Mouse (Mus musculus): ENCODE data around the gene Hist1h3e. TPM values are rescaled to one million over a fixed set of nuclear protein-coding genes. Genes with fewer than 3 reads are reported as not detected.
A peak's percentile ranks its signal among the peaks of the same experiment; 100 is the strongest.
"Not testable (repeated sequence)": the region's sequence is repeated elsewhere in the genome, so short reads cannot be mapped to it uniquely, and the experiment has no call there.

Gene Hist1h3e
- polyA plus RNA-seq, 1 experiment: 245 TPM

DNA sequence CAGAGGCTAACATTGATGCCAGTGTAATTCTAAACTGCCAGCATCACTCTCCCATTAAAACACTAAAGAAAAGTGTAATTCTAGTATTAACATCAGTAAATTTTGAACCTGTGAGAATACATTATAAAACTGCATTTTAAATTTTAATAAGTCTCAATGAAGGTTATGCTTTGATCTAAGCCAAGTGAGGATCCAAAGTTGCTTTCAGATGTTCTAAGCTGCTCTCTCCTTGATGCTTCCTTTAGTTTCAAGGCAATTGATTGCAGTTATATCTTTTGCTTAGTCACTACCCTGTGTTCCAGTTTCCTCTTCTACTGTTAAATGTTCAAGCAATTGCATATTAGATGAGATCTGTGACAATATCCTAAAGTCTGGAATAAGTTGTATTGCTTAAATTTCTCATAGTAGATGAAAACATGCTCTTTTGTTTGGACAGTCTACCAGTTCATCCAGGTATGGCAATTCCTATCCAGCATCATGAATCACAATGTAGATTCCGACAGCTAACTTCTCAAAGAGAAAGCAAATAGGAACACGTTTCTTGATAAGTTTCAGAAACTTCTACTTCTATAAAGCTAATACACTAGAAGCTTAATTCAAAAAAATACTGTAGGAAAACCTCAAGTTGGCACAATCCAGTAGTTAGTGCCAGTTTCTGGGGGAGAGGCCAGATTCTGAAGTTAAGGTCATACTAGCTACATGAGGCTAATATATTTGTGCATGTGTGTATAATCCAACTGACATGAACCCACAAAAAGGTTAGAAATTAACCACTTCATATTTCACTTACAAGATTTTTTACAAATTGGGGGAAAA is 10.3 kb upstream of the Hist1h3e start:
- Histone ChIP-seq H3K27me3 (ENCODE audit: control insufficient read depth, insufficient read depth, low read length) (no peaks in the 10 kb centered on the region), H3K27ac (ENCODE audit: control insufficient read depth, insufficient read depth, low read length) (no peak overlapping the region), H3K4me1 (replicated peaks; ENCODE audit: control insufficient read depth, insufficient read depth, low read length) (peaks cover 3% of the 10 kb centered on the region), H3K36me3 (ENCODE audit: control insufficient read depth, insufficient read depth, low read length) (no peaks in the 10 kb centered on the region), H3K4me3 (ENCODE audit: control insufficient read depth, insufficient read depth, low read length) (no peak overlapping the region)
- no peak for DNase-seq
- TF ChIP-seq CTCF (IDR thresholded peaks at IDR 0.05; ENCODE audit: borderline replicate concordance, control insufficient read depth, extremely low read depth, insufficient read depth, low read length, poor library complexity) (no peak), POLR2A (IDR thresholded peaks at IDR 0.05; ENCODE audit: control insufficient read depth, extremely low read depth, insufficient read depth, low read length, poor library complexity) (no peak)
- WGBS: 31% methylated on average over 2 of the region's 2 CpGs

DNA sequence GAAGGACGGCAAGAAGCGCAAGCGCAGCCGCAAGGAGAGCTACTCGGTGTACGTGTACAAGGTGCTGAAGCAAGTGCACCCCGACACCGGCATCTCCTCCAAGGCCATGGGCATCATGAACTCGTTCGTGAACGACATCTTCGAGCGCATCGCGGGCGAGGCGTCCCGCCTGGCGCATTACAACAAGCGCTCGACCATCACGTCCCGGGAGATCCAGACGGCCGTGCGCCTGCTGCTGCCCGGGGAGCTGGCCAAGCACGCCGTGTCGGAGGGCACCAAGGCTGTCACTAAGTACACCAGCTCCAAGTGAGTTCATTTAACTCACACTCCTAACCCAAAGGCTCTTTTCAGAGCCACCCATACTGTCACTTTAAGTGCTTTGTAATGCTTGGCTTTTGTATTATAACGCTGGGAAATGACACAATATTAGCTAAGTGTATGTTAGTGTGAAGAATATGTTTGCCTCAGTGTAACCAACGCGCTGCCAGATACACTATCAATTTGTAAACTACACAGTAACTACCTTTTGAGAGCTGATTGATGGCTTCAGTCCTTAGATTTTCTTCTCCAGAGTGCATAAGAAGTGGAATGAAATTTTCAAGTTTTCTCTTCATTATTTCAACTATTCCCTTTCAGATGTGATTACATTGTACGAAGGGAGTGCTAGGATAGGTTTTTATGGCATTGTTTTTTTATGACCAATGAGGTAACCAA is 9.5 kb upstream of the Hist1h3e start:
- under 1% methylated on average over 19 of the region's 34 CpGs for WGBS
- peak overlapping the region; percentile 45 for H3K4me3 ChIP-seq (ENCODE audit: control insufficient read depth, insufficient read depth, low read length)
- H3K4me1 ChIP-seq (replicated peaks; ENCODE audit: control insufficient read depth, insufficient read depth, low read length); DNase-seq; H3K36me3 ChIP-seq (ENCODE audit: control insufficient read depth, insufficient read depth, low read length); H3K27me3 ChIP-seq (ENCODE audit: control insufficient read depth, insufficient read depth, low read length): not testable (repeated sequence)
- peak overlapping the region; percentile 82 for H3K27ac ChIP-seq (ENCODE audit: control insufficient read depth, insufficient read depth, low read length)

DNA sequence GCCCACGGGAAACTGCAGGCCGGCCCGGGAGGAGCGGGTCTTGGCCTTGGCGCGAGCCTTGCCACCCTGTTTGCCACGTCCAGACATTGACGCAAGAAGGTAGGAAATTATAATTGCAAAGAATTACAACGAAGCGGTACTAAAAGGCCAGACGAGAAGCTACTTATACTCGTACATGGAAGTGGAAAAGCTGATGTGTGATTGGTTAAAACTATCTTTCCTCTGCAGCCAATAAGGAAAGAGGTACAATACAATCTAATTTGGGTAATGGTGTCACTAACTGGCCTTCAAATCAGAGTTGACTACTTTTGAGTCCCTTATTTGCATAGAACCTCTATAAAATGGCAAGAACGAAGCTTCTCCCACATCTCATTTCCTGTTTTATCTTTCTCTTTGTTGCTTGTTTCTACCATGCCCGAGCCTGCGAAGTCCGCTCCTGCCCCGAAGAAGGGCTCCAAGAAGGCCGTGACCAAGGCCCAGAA is 8.9 kb upstream of the Hist1h3e start, which contains the start of the genes Hist1h2ae and Hist1h2bg:
TSS of gene Hist1h2ae (minus strand) at position 199 of the 482 bp plus-strand sequence.
TSS of gene Hist1h2bg (plus strand) at position 375 of the 482 bp plus-strand sequence.
- peaks cover 3% of the 10 kb centered on the region for H3K4me1 ChIP-seq (replicated peaks; ENCODE audit: control insufficient read depth, insufficient read depth, low read length)
- DNase-seq: peak; percentile 76
- H3K27me3 ChIP-seq (ENCODE audit: control insufficient read depth, insufficient read depth, low read length): no peaks in the 10 kb centered on the region
- H3K36me3 ChIP-seq (ENCODE audit: control insufficient read depth, insufficient read depth, low read length): no peaks in the 10 kb centered on the region
- peak within 1 kb of the TSS; percentile 94 for H3K4me3 ChIP-seq (ENCODE audit: control insufficient read depth, insufficient read depth, low read length)
- WGBS: under 1% methylated on average over 18 of the region's 18 CpGs
- H3K27ac ChIP-seq (ENCODE audit: control insufficient read depth, insufficient read depth, low read length): peak within 1 kb of the TSS; percentile 100
- TF ChIP-seq POLR2A (IDR thresholded peaks at IDR 0.05; ENCODE audit: control insufficient read depth, extremely low read depth, insufficient read depth, low read length, poor library complexity) (no peak), CTCF (IDR thresholded peaks at IDR 0.05; ENCODE audit: borderline replicate concordance, control insufficient read depth, extremely low read depth, insufficient read depth, low read length, poor library complexity) (no peak)

- Histone ChIP-seq H3K4me3 (ENCODE audit: control insufficient read depth, insufficient read depth, low read length) (peak overlapping the region; percentile 94), H3K27ac (ENCODE audit: control insufficient read depth, insufficient read depth, low read length) (peak overlapping the region; percentile 100)
- WGBS: 4% methylated on average over 27 of the region's 41 CpGs
- DNase-seq; H3K4me1 ChIP-seq (replicated peaks; ENCODE audit: control insufficient read depth, insufficient read depth, low read length); H3K27me3 ChIP-seq (ENCODE audit: control insufficient read depth, insufficient read depth, low read length); H3K36me3 ChIP-seq (ENCODE audit: control insufficient read depth, insufficient read depth, low read length): not testable (repeated sequence)
Measured at GRCm38 (mm10) chr13:23570261-23571021, 8.3 kb upstream of the Hist1h3e start.

DNA sequence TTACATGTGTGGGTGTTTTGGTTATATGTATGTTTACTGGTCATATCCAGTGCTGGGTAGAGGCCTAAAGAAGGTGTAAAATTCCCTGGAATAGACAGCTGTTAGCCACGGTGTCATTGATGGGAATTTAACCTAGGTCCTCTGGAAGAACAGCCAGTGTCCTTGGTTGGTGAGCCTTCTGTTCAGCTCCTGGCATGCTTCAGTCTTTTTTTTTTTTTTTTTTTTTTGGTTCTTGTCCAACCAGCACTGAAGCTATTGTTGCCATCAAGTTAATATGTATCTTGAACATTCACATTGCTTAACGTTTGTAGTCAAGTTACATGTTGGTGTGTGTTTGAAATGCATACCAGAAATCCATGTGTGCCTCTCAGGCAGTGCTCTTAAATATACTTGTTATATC is 2.3 kb upstream of the Hist1h3e start:
- H3K27ac ChIP-seq (ENCODE audit: control insufficient read depth, insufficient read depth, low read length): no peak overlapping the region
- H3K27me3 ChIP-seq (ENCODE audit: control insufficient read depth, insufficient read depth, low read length): no peaks in the 10 kb centered on the region
- TF ChIP-seq CTCF (IDR thresholded peaks at IDR 0.05; ENCODE audit: borderline replicate concordance, control insufficient read depth, extremely low read depth, insufficient read depth, low read length, poor library complexity) (no peak), POLR2A (IDR thresholded peaks at IDR 0.05; ENCODE audit: control insufficient read depth, extremely low read depth, insufficient read depth, low read length, poor library complexity) (no peak)
- H3K36me3 ChIP-seq (ENCODE audit: control insufficient read depth, insufficient read depth, low read length): no peaks in the 10 kb centered on the region
- 93% methylated on average over 2 of the region's 2 CpGs for WGBS
- H3K4me1 ChIP-seq (replicated peaks; ENCODE audit: control insufficient read depth, insufficient read depth, low read length): no peaks in the 10 kb centered on the region
- no peak for DNase-seq
- no peak overlapping the region for H3K4me3 ChIP-seq (ENCODE audit: control insufficient read depth, insufficient read depth, low read length)

DNA sequence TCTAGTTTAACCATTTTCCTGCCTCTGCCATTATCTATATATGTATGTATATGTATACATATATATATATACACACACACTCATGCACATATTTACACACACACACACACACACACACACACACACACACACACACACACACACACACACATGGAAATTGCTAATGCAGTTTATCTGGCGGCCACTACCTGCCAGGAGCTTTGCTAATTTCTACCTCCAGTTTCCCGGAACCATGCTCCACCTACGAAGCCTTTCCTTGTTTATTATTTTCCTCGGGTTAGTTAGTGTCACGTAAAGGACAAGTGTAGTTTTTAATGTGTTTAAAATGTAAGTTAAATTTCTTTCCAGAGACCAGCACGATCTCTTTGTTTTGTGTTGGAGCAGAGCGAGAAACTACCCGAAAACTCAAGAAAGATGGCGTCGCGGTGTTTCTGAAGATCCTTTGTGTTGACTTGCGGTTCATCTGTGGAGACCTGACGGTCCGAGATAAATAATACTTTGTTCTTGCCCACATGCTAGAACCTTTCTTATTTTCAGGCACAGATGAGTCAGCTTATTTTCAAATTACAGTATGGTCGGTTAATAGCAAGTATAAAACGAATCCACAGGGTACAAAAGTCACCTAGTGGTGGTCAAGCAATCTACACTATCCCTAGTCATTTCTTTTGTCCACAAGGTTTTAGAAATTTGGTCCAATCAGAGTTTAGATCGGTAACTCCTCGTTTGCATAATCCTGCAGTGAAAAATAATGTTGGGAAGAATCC is 712 bp upstream of the Hist1h3e start:
- Histone ChIP-seq H3K27me3 (ENCODE audit: control insufficient read depth, insufficient read depth, low read length) (no peaks in the 10 kb centered on the region), H3K4me1 (replicated peaks; ENCODE audit: control insufficient read depth, insufficient read depth, low read length) (no peaks in the 10 kb centered on the region), H3K36me3 (ENCODE audit: control insufficient read depth, insufficient read depth, low read length) (no peaks in the 10 kb centered on the region), H3K27ac (ENCODE audit: control insufficient read depth, insufficient read depth, low read length) (peak overlapping the region; percentile 79), H3K4me3 (ENCODE audit: control insufficient read depth, insufficient read depth, low read length) (no peak overlapping the region)
- WGBS: 3% methylated on average over 18 of the region's 18 CpGs
- no peak for DNase-seq
- TF ChIP-seq CTCF (IDR thresholded peaks at IDR 0.05; ENCODE audit: borderline replicate concordance, control insufficient read depth, extremely low read depth, insufficient read depth, low read length, poor library complexity) (no peak), POLR2A (IDR thresholded peaks at IDR 0.05; ENCODE audit: control insufficient read depth, extremely low read depth, insufficient read depth, low read length, poor library complexity) (no peak)

DNA sequence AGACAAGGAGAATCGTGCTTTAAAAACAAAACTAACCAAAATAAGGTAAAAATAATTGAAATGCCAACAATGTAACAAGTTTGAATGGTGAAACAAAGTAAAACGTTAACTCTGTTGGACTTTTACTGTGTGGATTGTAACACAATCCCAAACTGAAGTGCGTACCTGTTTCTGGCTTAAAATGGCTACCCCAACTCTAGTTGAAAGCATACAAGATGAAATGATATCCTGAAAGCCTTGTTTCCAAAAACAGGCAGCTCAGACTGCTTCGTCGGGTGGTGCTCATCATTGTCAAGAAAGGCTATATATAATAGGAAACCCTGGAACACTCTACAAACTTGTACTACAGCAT is 662 bp downstream of the Hist1h3e start:
- not testable (repeated sequence) for DNase-seq; H3K27me3 ChIP-seq (ENCODE audit: control insufficient read depth, insufficient read depth, low read length); H3K36me3 ChIP-seq (ENCODE audit: control insufficient read depth, insufficient read depth, low read length); H3K4me1 ChIP-seq (replicated peaks; ENCODE audit: control insufficient read depth, insufficient read depth, low read length)
- peak overlapping the region; percentile 50; the same call in 1 of the 2 replicates for H3K27ac ChIP-seq (ENCODE audit: control insufficient read depth, insufficient read depth, low read length)
- 0% methylated on average over 2 of the region's 5 CpGs for WGBS
- H3K4me3 ChIP-seq (ENCODE audit: control insufficient read depth, insufficient read depth, low read length): 0 out of 2 replicates have a peak overlapping the region, but pooled peaks have one; percentile 52

GRCm38 (mm10) chr13:23560699-23561098 is 1.5 kb downstream of the Hist1h3e start:
- H3K36me3 ChIP-seq (ENCODE audit: control insufficient read depth, insufficient read depth, low read length); H3K27ac ChIP-seq (ENCODE audit: control insufficient read depth, insufficient read depth, low read length); H3K27me3 ChIP-seq (ENCODE audit: control insufficient read depth, insufficient read depth, low read length); H3K4me3 ChIP-seq (ENCODE audit: control insufficient read depth, insufficient read depth, low read length); H3K4me1 ChIP-seq (replicated peaks; ENCODE audit: control insufficient read depth, insufficient read depth, low read length); DNase-seq: not testable (repeated sequence)
- WGBS: 65% methylated on average over 2 of the region's 2 CpGs

All from thymus, adult 2 months (tissue).